Mouse (Mus musculus): ENCODE data around the gene Mgat4e.

Mgat4e gene

GRCm38 (mm10) chr1:134513876-134514590 lies 35.4 kb downstream of the Mgat4e start:
- no peak for DNase-seq (ENCODE audit: low spot score in 2 of 2)

- no peak for DNase-seq (ENCODE audit: low spot score in 2 of 2)
Observed at GRCm38 (mm10) chr1:134513312-134513860, 36.1 kb downstream of the Mgat4e start.

GRCm38 (mm10) chr1:134512584-134512983 lies 36.9 kb downstream of the Mgat4e start:
- no peak for DNase-seq (ENCODE audit: low spot score in 2 of 2)

GRCm38 (mm10) chr1:134512183-134512582 lies 37.3 kb downstream of the Mgat4e start:
- no peak for DNase-seq (ENCODE audit: low spot score in 2 of 2)

- DNase-seq (ENCODE audit: low spot score in 2 of 2) = no peak
Observed at GRCm38 (mm10) chr1:134510018-134510417, 39.5 kb downstream of the Mgat4e start.

GRCm38 (mm10) chr1:134506201-134506600 lies 43.3 kb downstream of the Mgat4e start:
- no peak for DNase-seq (ENCODE audit: low spot score in 2 of 2)

GRCm38 (mm10) chr1:134500916-134501315 lies 48.6 kb downstream of the Mgat4e start:
- no peak for DNase-seq (ENCODE audit: low spot score in 2 of 2)

GRCm38 (mm10) chr1:134495991-134496390 lies 53.5 kb downstream of the Mgat4e start:
- no peak for DNase-seq (ENCODE audit: low spot score in 2 of 2)

GRCm38 (mm10) chr1:134495216-134495539 lies 54.3 kb downstream of the Mgat4e start:
- no peak for DNase-seq (ENCODE audit: low spot score in 2 of 2)

GRCm38 (mm10) chr1:134494428-134495215 lies 54.9 kb downstream of the Mgat4e start, which contains the start of gene Rabif:
Gene Rabif (plus strand): TSS chr1:134494648.
- peak; percentile 99 for DNase-seq (ENCODE audit: low spot score in 2 of 2)

- no peak for DNase-seq (ENCODE audit: low spot score in 2 of 2)
Observed at GRCm38 (mm10) chr1:134493956-134494355, 55.5 kb downstream of the Mgat4e start.

- DNase-seq (ENCODE audit: low spot score in 2 of 2) = no peak
Observed at GRCm38 (mm10) chr1:134493496-134493895, 56.0 kb downstream of the Mgat4e start.

GRCm38 (mm10) chr1:134492276-134492675 lies 57.2 kb downstream of the Mgat4e start:
- no peak for DNase-seq (ENCODE audit: low spot score in 2 of 2)
